9 mouse cellular contexts compared by ENCODE assay signal in genomic region chr4:48680648-48681343, GRCm38 (mm10). TPM values are rescaled to one million over a fixed set of nuclear protein-coding genes. Genes with fewer than 3 reads are reported as not detected.
DNase-seq lines count a peak whose midpoint lies in the region; ATAC-seq and TF ChIP-seq lines count a peak whose summit lies in the region.
"Had no signal": no experiment of that assay in that cellular context is flagged by ENCODE, and none has a peak within 500 bp of the region (broad histone marks: within the 10 kb centered on the region; RNA-seq: fewer than 3 reads in every experiment).

No protein-coding gene starts in this region.

- H3K4me2 ChIP-seq in forebrain, embryonic 15.5 days (replicated peaks): no peak overlapping the region
- no peak overlapping the region for H3K4me2 ChIP-seq in midbrain, postnatal 0 days (ENCODE audit: low read depth, low read length, poor library complexity, severe bottlenecking)

- H3K27me3 ChIP-seq in cerebellum, adult 2 months (ENCODE audit: control insufficient read depth, insufficient read depth, low read length): no peaks in the 10 kb centered on the region
- H3K27me3 ChIP-seq in forebrain, embryonic 15.5 days: no peaks in the 10 kb centered on the region
- no peaks in the 10 kb centered on the region for H3K27me3 ChIP-seq in midbrain, postnatal 0 days (ENCODE audit: insufficient read depth, low read length)
- H3K27me3 ChIP-seq: megakaryocyte, embryonic 14.5 days had no signal

- no peaks in the 10 kb centered on the region for H3K4me1 ChIP-seq in cerebellum, adult 2 months (ENCODE audit: control insufficient read depth, insufficient read depth, low read length)
- H3K4me1 ChIP-seq in forebrain, embryonic 15.5 days: peaks cover 5% of the 10 kb centered on the region
- no peaks in the 10 kb centered on the region for H3K4me1 ChIP-seq in midbrain, postnatal 0 days (ENCODE audit: insufficient read depth, low read length)
- H3K4me1 ChIP-seq: megakaryocyte, embryonic 14.5 days had no signal

- TF ChIP-seq POLR2A in cerebellum, adult 2 months (IDR thresholded peaks at IDR 0.05; ENCODE audit: borderline replicate concordance, insufficient read depth, low read length): no peak

- no peaks in the 10 kb centered on the region for H3K9me3 ChIP-seq in forebrain, embryonic 15.5 days
- H3K9me3 ChIP-seq in midbrain, postnatal 0 days (ENCODE audit: low read length): no peaks in the 10 kb centered on the region

- peak in 1 of 2 experiments; percentile 41 for DNase-seq in cerebellum, adult 2 months
- no peak for DNase-seq in cerebellum, adult 11 months
- DNase-seq in thymus, postnatal 14 days: peak; percentile 30
- DNase-seq in thymus, adult 18-20 months: no peak
- DNase-seq in kidney, postnatal 36 days: peak; percentile 40 to 68
- peak; percentile 89 for DNase-seq in midbrain, postnatal 0 days (ENCODE audit: low spot score)

- no peak overlapping the region for H3K27ac ChIP-seq in cerebellum, adult 2 months (ENCODE audit: insufficient read depth, low read length)
- H3K27ac ChIP-seq in forebrain, embryonic 15.5 days (replicated peaks): no peak overlapping the region
- H3K27ac ChIP-seq in midbrain, postnatal 0 days (ENCODE audit: low read depth, low read length): no peak overlapping the region

- peak; percentile 49; the same call in 1 of the 2 replicates for TF ChIP-seq CTCF in cerebellum, adult 2 months (IDR thresholded peaks at IDR 0.05; ENCODE audit: borderline replicate concordance, insufficient read depth, low read depth, low read length)
- TF ChIP-seq CTCF in midbrain, postnatal 0 days (IDR thresholded peaks at IDR 0.05): peak; percentile 88

- no peak overlapping the region for H3K9ac ChIP-seq in forebrain, embryonic 15.5 days (replicated peaks)
- H3K9ac ChIP-seq in midbrain, postnatal 0 days (replicated peaks; ENCODE audit: low read length, poor library complexity, severe bottlenecking): no peak overlapping the region

- ATAC-seq in forebrain, embryonic 15.5 days (replicated peaks): 0 out of 2 replicates have a peak, but pooled peaks have one; percentile 42
- 0 out of 2 replicates have a peak, but pooled peaks have one; percentile 24 for ATAC-seq in midbrain, postnatal 0 days (ENCODE audit: low FRiP score)
- ATAC-seq in erythroid progenitor cell, adult 5-6 weeks (replicated peaks; ENCODE audit: low FRiP score, poor library complexity, severe bottlenecking): no peak

- H3K4me3 ChIP-seq in cerebellum, adult 2 months (replicated peaks; ENCODE audit: insufficient read depth, low read depth, low read length): no peak overlapping the region
- no peak overlapping the region for H3K4me3 ChIP-seq in forebrain, embryonic 15.5 days
- H3K4me3 ChIP-seq in midbrain, postnatal 0 days (ENCODE audit: low read depth, low read length): no peak overlapping the region
- H3K4me3 ChIP-seq: megakaryocyte, embryonic 14.5 days had no signal

- H3K36me3 ChIP-seq in forebrain, embryonic 15.5 days: no peaks in the 10 kb centered on the region; the same call in 1 of the 2 replicates
- H3K36me3 ChIP-seq in midbrain, postnatal 0 days (ENCODE audit: insufficient read depth, low read length): no peaks in the 10 kb centered on the region

- WGBS in cerebellum, adult 2 months: 38% methylated on average over 10 of the region's 11 CpGs
- 40% methylated on average over 10 of the region's 11 CpGs for WGBS in forebrain, embryonic 15.5 days
- 43% methylated on average over 10 of the region's 11 CpGs for WGBS in midbrain, postnatal 0 days

RNA-seq across cellular contexts. Expression of gene Cavin4, which starts 17.5 kb away (rescaled TPM):
- 0.52 and 0.65 TPM in 2 replicates for polyA plus RNA-seq in cerebellum, adult 2 months (2012; rRNA removed)
- 1.6 TPM in 2 replicates for polyA plus RNA-seq in forebrain, embryonic 15.5 days (2015; fragmentation: Nextera tagmentation; extraction: Ambion mirVana)
- 0.76 and 1.4 TPM in 2 replicates for total RNA-seq in midbrain, postnatal 0 days (2014; rRNA removed)
- polyA plus RNA-seq in midbrain, postnatal 0 days (2015; fragmentation: Nextera tagmentation; extraction: Ambion mirVana): 0.79 and 1.0 TPM in 2 replicates
- total RNA-seq in erythroid progenitor cell, adult 5-6 weeks (2015; ENCODE audit: low replicate concordance): not detected in 2 replicates
- total RNA-seq in erythroid progenitor cell, adult 5-6 weeks (2017; ENCODE audit: low replicate concordance): not detected in 2 replicates

Comparison
In these comparisons a context has a peak if more than half of its experiments do, and no peak if none do; other contexts are left out.
1. DNase-seq: peak in thymus, postnatal 14 days (single experiment), kidney, postnatal 36 days (2 of 2) and midbrain, postnatal 0 days (single experiment); none in cerebellum, adult 11 months (single experiment) and thymus, adult 18-20 months (0 of 2).